Mouse (Mus musculus) hindbrain, embryonic 11.5 days (tissue): ENCODE data around the gene Stra6. TPM values are rescaled to one million over a fixed set of nuclear protein-coding genes. Genes with fewer than 3 reads are reported as not detected.
A peak's percentile ranks its signal among the peaks of the same experiment; 100 is the strongest.

Source experiments
- ATAC-seq: fragments of 200-750 bp; cut with Nextera tagmentation; 2 replicates; pipeline ENCODE4 v1.8.0; 2017; ENCODE audit warnings: mild to moderate bottlenecking, moderate TSS enrichment, moderate library complexity; ENCODE audit not compliant: low FRiP score
- DNase-seq: peaks from one replicate; pipeline ENCODE4 v3.0.0-alpha.2; 2015; ENCODE audit warnings: low spot score
- H3K27ac ChIP-seq: fragments of 300-500 bp; sonication (generic); 2 replicates; pipeline ENCODE4 v1.5.1; 2014; ENCODE audit warnings: mild to moderate bottlenecking, low read depth, low read length
- H3K27me3 ChIP-seq: fragments of 300-500 bp; sonication (generic); 2 replicates; pipeline ENCODE4 v1.6.1; 2014; ENCODE audit warnings: mild to moderate bottlenecking, low read length, moderate library complexity, mixed read lengths; ENCODE audit not compliant: control insufficient read depth, insufficient read depth
- H3K36me3 ChIP-seq: fragments of 300-500 bp; sonication (generic); 2 replicates; pipeline ENCODE4 v1.6.1; 2014; ENCODE audit warnings: mild to moderate bottlenecking, low read length, moderate library complexity, mixed read lengths; ENCODE audit not compliant: control insufficient read depth, insufficient read depth
- H3K4me1 ChIP-seq: fragments of 300-500 bp; sonication (generic); replicated peaks from 2 replicates; pipeline ENCODE4 v1.6.1; 2014; ENCODE audit warnings: low read length, mixed read lengths; ENCODE audit not compliant: control insufficient read depth, insufficient read depth
- H3K4me2 ChIP-seq: fragments of 300-500 bp; sonication (generic); replicated peaks from 2 replicates; pipeline ENCODE4 v1.6.1; 2014; ENCODE audit warnings: mild to moderate bottlenecking, low read depth, low read length
- H3K4me3 ChIP-seq: fragments of 300-500 bp; sonication (generic); 2 replicates; pipeline ENCODE4 v1.5.1; 2014; ENCODE audit warnings: low read depth, low read length
- H3K9ac ChIP-seq: fragments of 300-500 bp; sonication (generic); 2 replicates; pipeline ENCODE4 v1.6.1; 2014; ENCODE audit warnings: low read depth, low read length
- H3K9me3 ChIP-seq: fragments of 300-500 bp; sonication (generic); 2 replicates; pipeline ENCODE4 v1.6.1; 2016; ENCODE audit warnings: low read length; ENCODE audit not compliant: control insufficient read depth
- WGBS: fragments of 180-500 bp; shearing (Covaris S2); extraction: QIAGEN DNeasy Blood & Tissue Kit; methylation state at CpG from one replicate; pipeline ENCODE4 v1.1.7; 2014; 5-methylcytosine and 5-hydroxymethylcytosine counted together
- polyA plus RNA-seq: library from polyadenylated mRNA; unstranded; fragments of >200 nt; fragmentation: Nextera tagmentation; extraction: Ambion mirVana; gene quantifications from 2 replicates; pipeline ENCODE4 v1.2.1, GENCODE M21; 2014

The Stra6 gene
- polyA plus RNA-seq, 1 experiment from 2014 or later: 8.2 TPM

DNA sequence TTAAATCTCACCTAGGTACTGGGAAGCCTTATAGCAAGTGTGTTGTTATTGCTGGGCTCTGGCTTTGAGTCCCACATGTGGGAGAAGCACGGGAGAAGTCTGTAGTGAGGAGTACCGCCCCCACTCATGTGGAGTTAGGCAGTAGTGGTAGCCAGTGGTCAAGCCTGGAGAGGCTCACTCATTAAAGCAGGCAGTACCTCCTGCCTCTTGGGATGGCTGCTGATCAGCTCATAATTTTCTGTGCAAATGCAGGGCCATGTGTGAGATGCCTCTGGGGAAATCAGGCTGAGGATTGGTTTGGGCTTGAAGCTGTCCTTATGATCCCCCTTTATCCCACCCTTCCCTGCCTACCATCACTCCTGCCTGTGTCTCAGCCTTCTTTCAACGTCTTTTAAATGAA lies 11.0 kb downstream of the Stra6 start:
- no peak for ATAC-seq
- H3K36me3 ChIP-seq: no peaks in the 10 kb centered on the region

GRCm38 (mm10) chr9:58084586-58084985 lies 21.0 kb downstream of the Stra6 start:
- no peak for ATAC-seq
- Histone ChIP-seq H3K27me3 (peaks cover 4% of the 10 kb centered on the region; the same call in 1 of the 2 replicates), H3K4me2 (no peak overlapping the region), H3K9ac (no peak overlapping the region), H3K27ac (no peak overlapping the region), H3K4me1 (peaks cover 17% of the 10 kb centered on the region), H3K4me3 (no peak overlapping the region), H3K9me3 (no peaks in the 10 kb centered on the region), H3K36me3 (no peaks in the 10 kb centered on the region)
- WGBS: 26% methylated on average over 8 of the region's 8 CpGs
- no peak for DNase-seq

More for the DNA sequence above, 11.0 kb downstream of the Stra6 start:
- H3K4me1 ChIP-seq: 0 out of 2 replicates have a peak, but pooled peaks cover 5% of the 10 kb centered on the region
- H3K27me3 ChIP-seq: no peaks in the 10 kb centered on the region
- H3K9me3 ChIP-seq: no peaks in the 10 kb centered on the region
- no peak overlapping the region for H3K4me2 ChIP-seq
- DNase-seq: no peak
- 59% methylated on average over 3 of the region's 3 CpGs for WGBS
- no peak overlapping the region for H3K4me3 ChIP-seq
- H3K9ac ChIP-seq: no peak overlapping the region
- H3K27ac ChIP-seq: no peak overlapping the region

- Histone ChIP-seq H3K27ac (no peak overlapping the region), H3K9ac (no peak overlapping the region), H3K9me3 (no peaks in the 10 kb centered on the region), H3K4me3 (no peak overlapping the region), H3K27me3 (peaks cover 4% of the 10 kb centered on the region; the same call in 1 of the 2 replicates), H3K4me1 (peaks cover 17% of the 10 kb centered on the region), H3K36me3 (no peaks in the 10 kb centered on the region), H3K4me2 (no peak overlapping the region)
- DNase-seq: no peak
- 20% methylated on average over 2 of the region's 2 CpGs for WGBS
- ATAC-seq: peak; percentile 33; the same call in 1 of the 2 replicates
These were observed 21.5 kb downstream of the Stra6 start for GRCm38 (mm10) chr9:58085074-58085473.

GRCm38 (mm10) chr9:58086203-58086602 lies 22.6 kb downstream of the Stra6 start:
- no peak overlapping the region for H3K4me2 ChIP-seq
- H3K36me3 ChIP-seq: no peaks in the 10 kb centered on the region
- WGBS: 32% methylated on average over 9 of the region's 9 CpGs
- H3K9ac ChIP-seq: no peak overlapping the region
- ATAC-seq: no peak
- H3K27me3 ChIP-seq: peaks cover 4% of the 10 kb centered on the region; the same call in 1 of the 2 replicates
- H3K4me3 ChIP-seq: no peak overlapping the region
- H3K27ac ChIP-seq: 0 out of 2 replicates have a peak overlapping the region, but pooled peaks have one; percentile 12
- H3K4me1 ChIP-seq: peaks cover 17% of the 10 kb centered on the region
- DNase-seq: no peak
- H3K9me3 ChIP-seq: no peaks in the 10 kb centered on the region

- no peak for ATAC-seq
- H3K27ac ChIP-seq: no peak overlapping the region
- DNase-seq: no peak
- H3K9ac ChIP-seq: no peak overlapping the region
- H3K4me1 ChIP-seq: peaks cover 17% of the 10 kb centered on the region
- H3K4me3 ChIP-seq: no peak overlapping the region
- H3K36me3 ChIP-seq: no peaks in the 10 kb centered on the region
- peaks cover 4% of the 10 kb centered on the region; the same call in 1 of the 2 replicates for H3K27me3 ChIP-seq
- no peak overlapping the region for H3K4me2 ChIP-seq
- no peaks in the 10 kb centered on the region for H3K9me3 ChIP-seq
- WGBS: 51% methylated on average over 7 of the region's 7 CpGs
These were observed 23.3 kb downstream of the Stra6 start for GRCm38 (mm10) chr9:58086861-58087260.

- Histone ChIP-seq H3K4me1 (peaks cover 17% of the 10 kb centered on the region), H3K4me3 (no peak overlapping the region), H3K4me2 (no peak overlapping the region), H3K36me3 (no peaks in the 10 kb centered on the region), H3K9ac (no peak overlapping the region), H3K27me3 (peaks cover 4% of the 10 kb centered on the region; the same call in 1 of the 2 replicates), H3K27ac (no peak overlapping the region), H3K9me3 (no peaks in the 10 kb centered on the region)
- WGBS: 65% methylated on average over 7 of the region's 7 CpGs
- DNase-seq: no peak
- ATAC-seq: no peak
These were observed 23.9 kb downstream of the Stra6 start for GRCm38 (mm10) chr9:58087277-58087998.

DNA sequence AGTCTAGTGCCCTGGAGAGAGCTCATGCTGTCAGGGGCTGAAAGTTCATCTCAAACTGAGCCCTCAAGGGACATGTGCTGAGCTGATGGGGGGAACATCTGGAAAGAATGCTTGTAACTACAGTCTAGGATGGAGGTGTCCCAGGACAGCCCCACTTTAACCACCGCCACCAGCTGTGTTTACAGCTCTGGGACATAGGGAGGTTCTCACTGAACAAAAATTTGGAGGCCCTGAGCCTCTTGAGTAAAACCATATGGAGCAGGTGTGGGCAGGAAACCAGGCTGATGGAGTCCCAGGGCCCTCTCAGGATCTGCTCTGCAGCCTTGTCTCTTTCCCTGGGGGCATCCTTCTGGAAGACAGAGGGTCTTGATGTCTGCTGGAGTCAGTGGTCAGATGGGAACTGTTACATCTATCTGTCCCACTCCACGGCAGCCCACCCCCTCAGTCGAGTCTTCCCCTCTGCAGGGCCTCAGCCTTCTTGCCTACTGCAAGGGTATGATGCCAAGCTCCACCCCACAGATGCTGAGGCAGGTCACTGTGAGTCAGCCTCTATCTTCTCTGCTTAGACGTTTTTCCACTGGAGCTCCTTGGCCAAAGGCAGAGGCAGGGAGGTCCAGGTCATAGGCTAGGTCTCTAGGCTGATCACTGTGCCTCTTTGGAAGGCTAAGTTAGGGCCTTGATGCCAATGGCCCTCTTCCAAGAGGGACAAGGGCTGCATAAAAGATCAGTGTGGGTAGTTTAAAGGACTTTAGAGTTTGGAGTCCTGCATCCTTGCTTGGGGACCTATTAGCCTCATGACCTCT lies 28.2 kb downstream of the Stra6 start:
- H3K9ac ChIP-seq: no peak overlapping the region
- 57% methylated on average over 4 of the region's 4 CpGs for WGBS
- no peaks in the 10 kb centered on the region for H3K36me3 ChIP-seq
- no peak overlapping the region for H3K27ac ChIP-seq
- H3K9me3 ChIP-seq: no peaks in the 10 kb centered on the region
- H3K27me3 ChIP-seq: peaks cover 4% of the 10 kb centered on the region; the same call in 1 of the 2 replicates
- no peak overlapping the region for H3K4me3 ChIP-seq
- no peak for ATAC-seq
- peaks cover 4% of the 10 kb centered on the region for H3K4me1 ChIP-seq
- H3K4me2 ChIP-seq: no peak overlapping the region
- DNase-seq: no peak

- 62% methylated on average over 7 of the region's 7 CpGs for WGBS
- ATAC-seq (no peak), DNase-seq (no peak)
- Histone ChIP-seq H3K27ac (no peak overlapping the region), H3K9me3 (no peaks in the 10 kb centered on the region), H3K4me1 (peaks cover 4% of the 10 kb centered on the region), H3K4me3 (no peak overlapping the region), H3K27me3 (no peaks in the 10 kb centered on the region; the same call in 1 of the 2 replicates), H3K9ac (no peak overlapping the region), H3K36me3 (no peaks in the 10 kb centered on the region), H3K4me2 (no peak overlapping the region)
These were observed 29.1 kb downstream of the Stra6 start for GRCm38 (mm10) chr9:58092581-58093269.
